Mouse (Mus musculus): ENCODE results near the gene Pomgnt1.

Pomgnt1 gene

GRCm38 (mm10) chr4:116137421-116137996 is 13.9 kb downstream of the Pomgnt1 start:
- no peak for DNase-seq (ENCODE audit: low read depth, low spot score)

- no peak for DNase-seq (ENCODE audit: low read depth, low spot score)
Measured at GRCm38 (mm10) chr4:116140801-116141574, 17.3 kb downstream of the Pomgnt1 start.

GRCm38 (mm10) chr4:116141736-116142135 is 18.1 kb downstream of the Pomgnt1 start:
- no peak for DNase-seq (ENCODE audit: low read depth, low spot score)

- no peak for DNase-seq (ENCODE audit: low read depth, low spot score)
Measured at GRCm38 (mm10) chr4:116142269-116142668, 18.6 kb downstream of the Pomgnt1 start.

GRCm38 (mm10) chr4:116143317-116143811 is 19.7 kb downstream of the Pomgnt1 start:
- DNase-seq (ENCODE audit: low read depth, low spot score) = no peak

GRCm38 (mm10) chr4:116143891-116144717 is 20.5 kb downstream of the Pomgnt1 start:
- no peak for DNase-seq (ENCODE audit: low read depth, low spot score)

GRCm38 (mm10) chr4:116149812-116150155 is 26.1 kb downstream of the Pomgnt1 start:
- no peak for DNase-seq (ENCODE audit: low read depth, low spot score)

- DNase-seq (ENCODE audit: low read depth, low spot score) = peak; percentile 57
Measured at GRCm38 (mm10) chr4:116150156-116150861, 26.7 kb downstream of the Pomgnt1 start.

GRCm38 (mm10) chr4:116150862-116151221 is 27.2 kb downstream of the Pomgnt1 start:
- no peak for DNase-seq (ENCODE audit: low read depth, low spot score)

- no peak for DNase-seq (ENCODE audit: low read depth, low spot score)
Measured at GRCm38 (mm10) chr4:116151238-116151637, 27.6 kb downstream of the Pomgnt1 start, which contains the start of gene Lurap1. Gene Lurap1 (minus strand): TSS chr4:116151338.

GRCm38 (mm10) chr4:116152702-116153101 is 29.1 kb downstream of the Pomgnt1 start:
- no peak for DNase-seq (ENCODE audit: low read depth, low spot score)

- no peak for DNase-seq (ENCODE audit: low read depth, low spot score)
Measured at GRCm38 (mm10) chr4:116157882-116158281, 34.2 kb downstream of the Pomgnt1 start.

- DNase-seq (ENCODE audit: low read depth, low spot score) = no peak
Measured at GRCm38 (mm10) chr4:116159912-116160311, 36.3 kb downstream of the Pomgnt1 start.

GRCm38 (mm10) chr4:116160769-116161168 is 37.1 kb downstream of the Pomgnt1 start:
- no peak for DNase-seq (ENCODE audit: low read depth, low spot score)

GRCm38 (mm10) chr4:116162142-116162541 is 38.5 kb downstream of the Pomgnt1 start:
- no peak for DNase-seq (ENCODE audit: low read depth, low spot score)

- no peak for DNase-seq (ENCODE audit: low read depth, low spot score)
Measured at GRCm38 (mm10) chr4:116164759-116165554, 41.3 kb downstream of the Pomgnt1 start.

GRCm38 (mm10) chr4:116165708-116166407 is 42.2 kb downstream of the Pomgnt1 start:
- DNase-seq (ENCODE audit: low read depth, low spot score) = no peak

GRCm38 (mm10) chr4:116167404-116167803 is 43.8 kb downstream of the Pomgnt1 start, which contains the start of gene Tspan1:
Gene Tspan1 (minus strand): TSS chr4:116167601.
- no peak for DNase-seq (ENCODE audit: low read depth, low spot score)

GRCm38 (mm10) chr4:116168617-116169352 is 45.1 kb downstream of the Pomgnt1 start:
- DNase-seq (ENCODE audit: low read depth, low spot score) = peak; percentile 21

GRCm38 (mm10) chr4:116169353-116169672 is 45.7 kb downstream of the Pomgnt1 start:
- DNase-seq (ENCODE audit: low read depth, low spot score) = no peak
